Mouse (Mus musculus): Measurements from ENCODE around the gene Uchl4. TPM values are rescaled to one million over a fixed set of nuclear protein-coding genes. Genes with fewer than 3 reads are reported as not detected.
"Not testable (repeated sequence)": the region's sequence is repeated elsewhere in the genome, so short reads cannot be mapped to it uniquely, and the experiment has no call there.

Uchl4 gene
- polyA plus RNA-seq, 1 experiment from 2014 or later = 1.9 TPM

- no peak for DNase-seq (ENCODE audit: low spot score)
Observed at GRCm38 (mm10) chr9:64228972-64229371, 6.0 kb upstream of the Uchl4 start.

GRCm38 (mm10) chr9:64231171-64231570 is 3.8 kb upstream of the Uchl4 start:
- DNase-seq (ENCODE audit: low spot score) = no peak

- no peak for DNase-seq (ENCODE audit: low spot score)
Observed at GRCm38 (mm10) chr9:64231674-64232073, 3.3 kb upstream of the Uchl4 start.

GRCm38 (mm10) chr9:64232257-64232957 is 2.6 kb upstream of the Uchl4 start:
- DNase-seq (ENCODE audit: low spot score) = no peak

- DNase-seq (ENCODE audit: low spot score) = no peak
Observed at GRCm38 (mm10) chr9:64233656-64234055, 1.3 kb upstream of the Uchl4 start.

- DNase-seq (ENCODE audit: low spot score) = no peak
Observed at GRCm38 (mm10) chr9:64236056-64236455, 1.1 kb downstream of the Uchl4 start.

- no peak for DNase-seq (ENCODE audit: low spot score)
Observed at GRCm38 (mm10) chr9:64240116-64240515, 5.1 kb downstream of the Uchl4 start.

GRCm38 (mm10) chr9:64240681-64241080 is 5.7 kb downstream of the Uchl4 start:
- no peak for DNase-seq (ENCODE audit: low spot score)

- no peak for DNase-seq (ENCODE audit: low spot score)
Observed at GRCm38 (mm10) chr9:64242381-64242831, 7.4 kb downstream of the Uchl4 start.

- DNase-seq (ENCODE audit: low spot score) = no peak
Observed at GRCm38 (mm10) chr9:64249371-64249770, 14.4 kb downstream of the Uchl4 start.

- DNase-seq (ENCODE audit: low spot score) = no peak
Observed at GRCm38 (mm10) chr9:64250111-64250730, 15.2 kb downstream of the Uchl4 start.

- DNase-seq (ENCODE audit: low spot score) = no peak
Observed at GRCm38 (mm10) chr9:64252591-64253020, 17.6 kb downstream of the Uchl4 start.

- peak; percentile 100 for DNase-seq (ENCODE audit: low spot score)
Observed at GRCm38 (mm10) chr9:64253021-64253904, 18.3 kb downstream of the Uchl4 start, which contains the start of gene Map2k1. Gene Map2k1, minus strand, starts transcription at chr9:64253631.

- no peak for DNase-seq (ENCODE audit: low spot score)
Observed at GRCm38 (mm10) chr9:64255422-64255821, 20.4 kb downstream of the Uchl4 start.

- DNase-seq (ENCODE audit: low spot score) = no peak
Observed at GRCm38 (mm10) chr9:64256204-64256603, 21.2 kb downstream of the Uchl4 start.

GRCm38 (mm10) chr9:64259906-64260305 is 24.9 kb downstream of the Uchl4 start:
- DNase-seq (ENCODE audit: low spot score) = no peak

GRCm38 (mm10) chr9:64261023-64261422 is 26.0 kb downstream of the Uchl4 start:
- DNase-seq (ENCODE audit: low spot score) = no peak

GRCm38 (mm10) chr9:64264813-64265212 is 29.8 kb downstream of the Uchl4 start:
- no peak for DNase-seq (ENCODE audit: low spot score)

- no peak for DNase-seq (ENCODE audit: low spot score)
Observed at GRCm38 (mm10) chr9:64267231-64267630, 32.2 kb downstream of the Uchl4 start.

- no peak for DNase-seq (ENCODE audit: low spot score)
Observed at GRCm38 (mm10) chr9:64268196-64268595, 33.2 kb downstream of the Uchl4 start.

- not testable (repeated sequence) for DNase-seq (ENCODE audit: low spot score)
Observed at GRCm38 (mm10) chr9:64268836-64269235, 33.8 kb downstream of the Uchl4 start.

- no peak for DNase-seq (ENCODE audit: low spot score)
Observed at GRCm38 (mm10) chr9:64271249-64271648, 36.2 kb downstream of the Uchl4 start.
